Mouse (Mus musculus): ENCODE measurements around the gene Fhit. TPM values are rescaled to one million over a fixed set of nuclear protein-coding genes. Genes with fewer than 3 reads are reported as not detected.

The Fhit gene
- polyA plus RNA-seq, 1 experiment from 2014 or later: 4.8 TPM

GRCm38 (mm10) chr14:10680041-10680440 is 481.8 kb downstream of the Fhit start:
- H3K4me1 ChIP-seq (replicated peaks): no peaks in the 10 kb centered on the region
- H3K4me2 ChIP-seq: no peak overlapping the region
- no peak overlapping the region for H3K9ac ChIP-seq (replicated peaks)
- H3K36me3 ChIP-seq: no peaks in the 10 kb centered on the region
- ATAC-seq (ENCODE audit: insufficient number of reproducible peaks, insufficient read depth, low FRiP score, low TSS enrichment, low read depth): no peak
- no peak overlapping the region for H3K27ac ChIP-seq
- H3K9me3 ChIP-seq: no peaks in the 10 kb centered on the region
- H3K27me3 ChIP-seq: no peaks in the 10 kb centered on the region
- H3K4me3 ChIP-seq (replicated peaks): no peak overlapping the region
- WGBS: 72% methylated on average over 4 of the region's 4 CpGs

GRCm38 (mm10) chr14:10679638-10680037 is 482.2 kb downstream of the Fhit start:
- ATAC-seq (ENCODE audit: insufficient number of reproducible peaks, insufficient read depth, low FRiP score, low TSS enrichment, low read depth): no peak

GRCm38 (mm10) chr14:10677627-10678026 is 484.2 kb downstream of the Fhit start:
- no peak for ATAC-seq (ENCODE audit: insufficient number of reproducible peaks, insufficient read depth, low FRiP score, low TSS enrichment, low read depth)
- Histone ChIP-seq H3K36me3 (no peaks in the 10 kb centered on the region), H3K9me3 (no peaks in the 10 kb centered on the region), H3K4me1 (replicated peaks) (no peaks in the 10 kb centered on the region), H3K27me3 (no peaks in the 10 kb centered on the region), H3K4me2 (no peak overlapping the region), H3K4me3 (replicated peaks) (no peak overlapping the region), H3K27ac (no peak overlapping the region), H3K9ac (replicated peaks) (no peak overlapping the region)
- 80% methylated on average over 2 of the region's 2 CpGs for WGBS

More at GRCm38 (mm10) chr14:10679638-10680037, 482.2 kb downstream of the Fhit start:
- H3K9ac ChIP-seq (replicated peaks): no peak overlapping the region
- H3K4me3 ChIP-seq (replicated peaks): no peak overlapping the region
- H3K4me2 ChIP-seq: no peak overlapping the region
- no peak overlapping the region for H3K27ac ChIP-seq
- H3K36me3 ChIP-seq: no peaks in the 10 kb centered on the region
- no peaks in the 10 kb centered on the region for H3K4me1 ChIP-seq (replicated peaks)
- H3K27me3 ChIP-seq: no peaks in the 10 kb centered on the region
- no peaks in the 10 kb centered on the region for H3K9me3 ChIP-seq

- WGBS: 95% methylated on average over 4 of the region's 4 CpGs
- H3K4me1 ChIP-seq (replicated peaks): 0 out of 2 replicates have a peak, but pooled peaks cover 2% of the 10 kb centered on the region
- H3K4me3 ChIP-seq (replicated peaks): no peak overlapping the region
- H3K4me2 ChIP-seq: no peak overlapping the region
- H3K9me3 ChIP-seq: no peaks in the 10 kb centered on the region
- H3K27me3 ChIP-seq: no peaks in the 10 kb centered on the region
- H3K36me3 ChIP-seq: no peaks in the 10 kb centered on the region
- no peak overlapping the region for H3K9ac ChIP-seq (replicated peaks)
- no peak for ATAC-seq (ENCODE audit: insufficient number of reproducible peaks, insufficient read depth, low FRiP score, low TSS enrichment, low read depth)
- H3K27ac ChIP-seq: no peak overlapping the region
These were observed 501.6 kb downstream of the Fhit start for GRCm38 (mm10) chr14:10660247-10660646.

- H3K4me3 ChIP-seq (replicated peaks): no peak overlapping the region
- no peak overlapping the region for H3K27ac ChIP-seq
- 82% methylated on average over 2 of the region's 2 CpGs for WGBS
- ATAC-seq (ENCODE audit: insufficient number of reproducible peaks, insufficient read depth, low FRiP score, low TSS enrichment, low read depth): no peak
- H3K36me3 ChIP-seq: no peaks in the 10 kb centered on the region
- no peaks in the 10 kb centered on the region for H3K27me3 ChIP-seq
- H3K9ac ChIP-seq (replicated peaks): no peak overlapping the region
- no peak overlapping the region for H3K4me2 ChIP-seq
- 0 out of 2 replicates have a peak, but pooled peaks cover 2% of the 10 kb centered on the region for H3K4me1 ChIP-seq (replicated peaks)
- H3K9me3 ChIP-seq: no peaks in the 10 kb centered on the region
These were observed 502.5 kb downstream of the Fhit start for GRCm38 (mm10) chr14:10659326-10659725.

GRCm38 (mm10) chr14:10658219-10658618 is 503.6 kb downstream of the Fhit start:
- no peak overlapping the region for H3K4me2 ChIP-seq
- H3K27me3 ChIP-seq: no peaks in the 10 kb centered on the region
- H3K27ac ChIP-seq: no peak overlapping the region
- H3K4me1 ChIP-seq (replicated peaks): 0 out of 2 replicates have a peak, but pooled peaks cover 2% of the 10 kb centered on the region
- ATAC-seq (ENCODE audit: insufficient number of reproducible peaks, insufficient read depth, low FRiP score, low TSS enrichment, low read depth): no peak
- H3K4me3 ChIP-seq (replicated peaks): no peak overlapping the region
- no peaks in the 10 kb centered on the region for H3K9me3 ChIP-seq
- no peaks in the 10 kb centered on the region for H3K36me3 ChIP-seq
- WGBS: 90% methylated on average over 1 of the region's 1 CpGs
- H3K9ac ChIP-seq (replicated peaks): no peak overlapping the region

- Histone ChIP-seq H3K9me3 (no peaks in the 10 kb centered on the region), H3K27ac (no peak overlapping the region), H3K36me3 (no peaks in the 10 kb centered on the region), H3K27me3 (no peaks in the 10 kb centered on the region), H3K4me3 (replicated peaks) (no peak overlapping the region), H3K9ac (replicated peaks) (no peak overlapping the region), H3K4me1 (replicated peaks) (0 out of 2 replicates have a peak, but pooled peaks cover 2% of the 10 kb centered on the region), H3K4me2 (no peak overlapping the region)
- no peak for ATAC-seq (ENCODE audit: insufficient number of reproducible peaks, insufficient read depth, low FRiP score, low TSS enrichment, low read depth)
- 81% methylated on average over 3 of the region's 3 CpGs for WGBS
These were observed 504.5 kb downstream of the Fhit start for GRCm38 (mm10) chr14:10657364-10657763.

GRCm38 (mm10) chr14:10655842-10656241 is 506.0 kb downstream of the Fhit start:
- H3K4me3 ChIP-seq (replicated peaks): no peak overlapping the region
- H3K4me2 ChIP-seq: no peak overlapping the region
- H3K27ac ChIP-seq: no peak overlapping the region
- 56% methylated on average over 3 of the region's 3 CpGs for WGBS
- H3K36me3 ChIP-seq: no peaks in the 10 kb centered on the region
- no peak for ATAC-seq (ENCODE audit: insufficient number of reproducible peaks, insufficient read depth, low FRiP score, low TSS enrichment, low read depth)
- H3K4me1 ChIP-seq (replicated peaks): 0 out of 2 replicates have a peak, but pooled peaks cover 2% of the 10 kb centered on the region
- no peaks in the 10 kb centered on the region for H3K27me3 ChIP-seq
- H3K9me3 ChIP-seq: no peaks in the 10 kb centered on the region
- no peak overlapping the region for H3K9ac ChIP-seq (replicated peaks)

- no peaks in the 10 kb centered on the region for H3K27me3 ChIP-seq
These were observed 514.0 kb downstream of the Fhit start for GRCm38 (mm10) chr14:10647832-10648231.

GRCm38 (mm10) chr14:10631783-10632182 is 530.1 kb downstream of the Fhit start:
- Histone ChIP-seq H3K4me2 (no peak overlapping the region), H3K9ac (replicated peaks) (no peak overlapping the region), H3K4me3 (replicated peaks) (no peak overlapping the region), H3K27me3 (no peaks in the 10 kb centered on the region), H3K9me3 (no peaks in the 10 kb centered on the region), H3K36me3 (no peaks in the 10 kb centered on the region), H3K27ac (no peak overlapping the region), H3K4me1 (replicated peaks) (no peaks in the 10 kb centered on the region)
- ATAC-seq (ENCODE audit: insufficient number of reproducible peaks, insufficient read depth, low FRiP score, low TSS enrichment, low read depth): no peak
- 43% methylated on average over 3 of the region's 3 CpGs for WGBS

More at GRCm38 (mm10) chr14:10647832-10648231, 514.0 kb downstream of the Fhit start:
- Histone ChIP-seq H3K4me1 (replicated peaks) (peaks cover 5% of the 10 kb centered on the region; the same call in 1 of the 2 replicates), H3K27ac (no peak overlapping the region), H3K9me3 (no peaks in the 10 kb centered on the region), H3K9ac (replicated peaks) (no peak overlapping the region), H3K4me2 (no peak overlapping the region), H3K36me3 (no peaks in the 10 kb centered on the region), H3K4me3 (replicated peaks) (no peak overlapping the region)
- ATAC-seq (ENCODE audit: insufficient number of reproducible peaks, insufficient read depth, low FRiP score, low TSS enrichment, low read depth): no peak

- Histone ChIP-seq H3K4me3 (replicated peaks) (no peak overlapping the region), H3K4me2 (no peak overlapping the region), H3K27ac (no peak overlapping the region), H3K4me1 (replicated peaks) (no peaks in the 10 kb centered on the region), H3K9ac (replicated peaks) (no peak overlapping the region), H3K36me3 (no peaks in the 10 kb centered on the region), H3K9me3 (no peaks in the 10 kb centered on the region), H3K27me3 (no peaks in the 10 kb centered on the region)
- WGBS: 85% methylated on average over 2 of the region's 2 CpGs
- no peak for ATAC-seq (ENCODE audit: insufficient number of reproducible peaks, insufficient read depth, low FRiP score, low TSS enrichment, low read depth)
These were observed 530.9 kb downstream of the Fhit start for GRCm38 (mm10) chr14:10630831-10631360.

- Histone ChIP-seq H3K9me3 (no peaks in the 10 kb centered on the region), H3K27ac (no peak overlapping the region), H3K4me1 (replicated peaks) (no peaks in the 10 kb centered on the region), H3K9ac (replicated peaks) (no peak overlapping the region), H3K4me3 (replicated peaks) (no peak overlapping the region), H3K4me2 (no peak overlapping the region), H3K36me3 (no peaks in the 10 kb centered on the region), H3K27me3 (no peaks in the 10 kb centered on the region)
- WGBS: 91% methylated on average over 5 of the region's 5 CpGs
- ATAC-seq (ENCODE audit: insufficient number of reproducible peaks, insufficient read depth, low FRiP score, low TSS enrichment, low read depth): no peak
These were observed 568.4 kb downstream of the Fhit start for GRCm38 (mm10) chr14:10593467-10593866.

Measured in limb, embryonic 12.5 days (tissue).